Mouse (Mus musculus): ENCODE results near the gene Serpina1f.

GRCm38 (mm10) chr12:103673179-103673578, 22.1 kb downstream of the Serpina1f start:
- TF ChIP-seq CTCF (IDR thresholded peaks at IDR 0.05; ENCODE audit: control insufficient read depth, insufficient read depth, low read length) (no peak), POLR2A (IDR thresholded peaks at IDR 0.05; ENCODE audit: borderline replicate concordance, control insufficient read depth, low read depth, low read length) (no peak)
